Mouse (Mus musculus): Measurements from ENCODE around the gene Chic2.

Gene Chic2

GRCm38 (mm10) chr5:75044310-75044904 lies at the start of gene Chic2:
Gene Chic2, minus strand, starts transcription at chr5:75044774.
- DNase-seq, result peak; percentile 79

GRCm38 (mm10) chr5:75085906-75086305 lies 41.3 kb upstream of the Chic2 start:
- no peak for DNase-seq

- no peak for DNase-seq
Observed at GRCm38 (mm10) chr5:75085521-75085875, 40.9 kb upstream of the Chic2 start.

GRCm38 (mm10) chr5:75084871-75085520 lies 40.4 kb upstream of the Chic2 start:
- no peak for DNase-seq

- DNase-seq, result no peak
Observed at GRCm38 (mm10) chr5:75084393-75084870, 39.9 kb upstream of the Chic2 start.

GRCm38 (mm10) chr5:75083591-75084392 lies 39.2 kb upstream of the Chic2 start:
- DNase-seq, result no peak

- no peak for DNase-seq
Observed at GRCm38 (mm10) chr5:75083061-75083460, 38.5 kb upstream of the Chic2 start.

GRCm38 (mm10) chr5:75082439-75082838 lies 37.9 kb upstream of the Chic2 start:
- no peak for DNase-seq

- DNase-seq, result no peak
Observed at GRCm38 (mm10) chr5:75079564-75079963, 35.0 kb upstream of the Chic2 start.

GRCm38 (mm10) chr5:75077051-75077380 lies 32.4 kb upstream of the Chic2 start:
- no peak for DNase-seq

GRCm38 (mm10) chr5:75076326-75077050 lies 31.9 kb upstream of the Chic2 start:
- DNase-seq, result no peak

- no peak for DNase-seq
Observed at GRCm38 (mm10) chr5:75075383-75075941, 30.9 kb upstream of the Chic2 start, which contains the start of gene Gsx2. Gene Gsx2, plus strand, starts transcription at chr5:75075601.

GRCm38 (mm10) chr5:75074537-75075382 lies 30.2 kb upstream of the Chic2 start:
- no peak for DNase-seq

GRCm38 (mm10) chr5:75074132-75074531 lies 29.6 kb upstream of the Chic2 start:
- DNase-seq, result no peak

- DNase-seq, result no peak
Observed at GRCm38 (mm10) chr5:75073684-75074083, 29.1 kb upstream of the Chic2 start.

- DNase-seq, result no peak
Observed at GRCm38 (mm10) chr5:75073167-75073566, 28.6 kb upstream of the Chic2 start.

GRCm38 (mm10) chr5:75072532-75072931 lies 28.0 kb upstream of the Chic2 start:
- no peak for DNase-seq

GRCm38 (mm10) chr5:75071951-75072350 lies 27.4 kb upstream of the Chic2 start:
- no peak for DNase-seq

GRCm38 (mm10) chr5:75070656-75071375 lies 26.2 kb upstream of the Chic2 start:
- no peak for DNase-seq

GRCm38 (mm10) chr5:75070132-75070531 lies 25.6 kb upstream of the Chic2 start:
- no peak for DNase-seq

- no peak for DNase-seq
Observed at GRCm38 (mm10) chr5:75067125-75067756, 22.7 kb upstream of the Chic2 start.

All from cerebellum, adult 8-10 months (tissue).